Mouse (Mus musculus): Measurements from ENCODE around the gene Zfp869.
A peak's percentile ranks its signal among the peaks of the same experiment; 100 is the strongest.

DNA sequence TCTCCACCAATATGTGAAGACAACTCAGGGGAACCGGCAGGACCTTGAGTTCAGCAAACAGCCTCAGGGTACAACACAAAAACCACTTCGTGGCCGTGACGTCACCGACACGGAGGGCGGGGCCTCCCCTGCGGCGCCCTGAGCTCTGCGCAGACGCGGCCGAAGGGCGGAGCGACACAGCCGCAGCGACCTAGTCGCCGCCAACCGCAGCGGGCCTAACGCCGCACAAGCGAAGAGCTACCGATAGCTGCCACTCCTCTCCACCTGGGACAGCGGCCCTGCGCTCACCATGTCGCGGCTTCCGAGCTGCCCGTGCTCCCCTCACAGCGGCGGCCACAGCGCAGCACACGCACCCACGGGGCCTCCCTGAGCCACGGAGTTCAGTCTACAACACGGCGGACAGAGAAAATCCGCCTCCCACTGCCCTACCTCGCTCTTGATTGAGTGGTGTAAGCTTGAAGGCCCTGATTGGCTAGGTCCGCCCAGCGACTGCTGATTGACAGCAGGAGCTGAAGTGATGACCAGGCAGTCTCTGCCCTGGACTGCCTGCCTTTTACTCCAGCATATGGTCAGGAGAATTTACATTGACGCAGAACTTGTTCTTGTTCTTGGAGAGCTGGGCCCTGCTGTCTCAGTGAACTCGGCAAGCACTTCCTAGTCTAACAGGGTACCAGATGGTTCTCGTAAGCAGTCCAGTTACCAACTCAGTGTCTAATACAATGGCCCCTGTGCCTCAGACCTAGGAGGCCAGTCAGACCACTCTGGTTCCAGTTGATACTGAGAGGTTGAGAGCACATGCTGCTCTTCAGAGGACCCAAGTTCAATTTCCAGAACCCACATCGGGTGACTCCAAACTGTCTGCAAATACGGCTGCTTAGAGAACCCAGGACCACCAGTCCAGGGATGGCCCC, 39.3 kb upstream of the Zfp869 start, which contains the start of gene Zfp963:
- TF ChIP-seq EP300 (IDR thresholded peaks at IDR 0.05; ENCODE audit: insufficient read depth, low read depth, low read length) (peak; percentile 63; the same call in 1 of the 2 replicates), CTCF (IDR thresholded peaks at IDR 0.05) (0 out of 2 replicates have a peak, but pooled peaks have one; percentile 2)
